In genomic region chr10:71343567-71344265, GRCm38 (mm10) we compare ENCODE assay signal across 9 mouse cellular contexts. TPM values are rescaled to one million over a fixed set of nuclear protein-coding genes. Genes with fewer than 3 reads are reported as not detected.
DNase-seq lines count a peak whose midpoint lies in the region; ATAC-seq and TF ChIP-seq lines count a peak whose summit lies in the region.
"Had no signal": no experiment of that assay in that cellular context is flagged by ENCODE, and none has a peak within 500 bp of the region (broad histone marks: within the 10 kb centered on the region; RNA-seq: fewer than 3 reads in every experiment).

No protein-coding gene starts in this region.

- TF ChIP-seq POLR2A in thymus, adult 2 months (IDR thresholded peaks at IDR 0.05; ENCODE audit: control insufficient read depth, extremely low read depth, insufficient read depth, low read length, poor library complexity), result no peak

- no peak for ATAC-seq in heart, embryonic 14.5 days (ENCODE audit: insufficient number of reproducible peaks, insufficient read depth, low FRiP score, low read depth)
- ATAC-seq in forebrain, postnatal 0 days, result no peak

- H3K79me2 ChIP-seq in macrophage (ENCODE audit: inconsistent target), result peaks cover 53% of the 10 kb centered on the region; the same call in 1 of the 2 replicates

- TF ChIP-seq CTCF in forebrain, postnatal 0 days (IDR thresholded peaks at IDR 0.05; ENCODE audit: low read depth), result no peak
- TF ChIP-seq CTCF in thymus, adult 2 months (IDR thresholded peaks at IDR 0.05; ENCODE audit: borderline replicate concordance, control insufficient read depth, extremely low read depth, insufficient read depth, low read length, poor library complexity), result no peak

- no peak for DNase-seq in heart, postnatal 36 days
- DNase-seq in ES-E14 (ENCODE audit: low read depth, low spot score), result no peak
- DNase-seq in forebrain, postnatal 0 days, result no peak
- no peak for DNase-seq in right cerebral cortex, postnatal 36 days (ENCODE audit: low spot score in 2 of 2)
- no peak for DNase-seq in thymus, adult 2 months
- no peak for DNase-seq in lung, postnatal 25 days (ENCODE audit: low spot score)

- H3K9ac ChIP-seq in heart, embryonic 14.5 days (ENCODE audit: low read length), result peak overlapping the region; percentile 91
- H3K9ac ChIP-seq in ES-E14 (ENCODE audit: insufficient read depth, low read depth, low read length, poor library complexity, severe bottlenecking), result peak overlapping the region; percentile 93
- peak overlapping the region; percentile 76; the same call in 1 of the 2 replicates for H3K9ac ChIP-seq in forebrain, postnatal 0 days

- intact Hi-C loops in heart, postnatal 36 days (cut with DNase I), result no loop called here

- H3K36me3 ChIP-seq in heart, embryonic 14.5 days (ENCODE audit: control insufficient read depth, insufficient read depth, low read length), result no peaks in the 10 kb centered on the region
- H3K36me3 ChIP-seq in ES-E14 (ENCODE audit: control insufficient read depth, insufficient read depth, low read length, poor library complexity, severe bottlenecking), result peaks cover 3% of the 10 kb centered on the region; the same call in 1 of the 2 replicates
- no peaks in the 10 kb centered on the region for H3K36me3 ChIP-seq in forebrain, postnatal 0 days (ENCODE audit: insufficient read depth)
- H3K36me3 ChIP-seq in macrophage (ENCODE audit: inconsistent target), result no peaks in the 10 kb centered on the region
- H3K36me3 ChIP-seq in thymus, adult 2 months (ENCODE audit: control insufficient read depth, insufficient read depth, low read length), result no peaks in the 10 kb centered on the region

- peaks cover 2 to 21% of the 10 kb centered on the region in 2 experiments; a peak in 3 of 4 replicates for H3K4me1 ChIP-seq in heart, embryonic 14.5 days (ENCODE audit: control insufficient read depth in 2 of 2, insufficient read depth in 2 of 2, low read length in 2 of 2)
- H3K4me1 ChIP-seq in ES-E14 (ENCODE audit: control insufficient read depth in 2 of 2, insufficient read depth in 2 of 2, low read length in 2 of 2, poor library complexity in 1 of 2), result peaks cover 0 to 17% of the 10 kb centered on the region in 2 experiments; a peak in 3 of 4 replicates
- peaks cover 10% of the 10 kb centered on the region for H3K4me1 ChIP-seq in forebrain, postnatal 0 days (ENCODE audit: insufficient read depth)
- peaks cover 27% of the 10 kb centered on the region for H3K4me1 ChIP-seq in thymus, adult 2 months (replicated peaks; ENCODE audit: control insufficient read depth, insufficient read depth, low read length)

- H3K9me3 ChIP-seq in heart, embryonic 14.5 days (ENCODE audit: control insufficient read depth, low read length), result no peaks in the 10 kb centered on the region
- H3K9me3 ChIP-seq in ES-E14 (ENCODE audit: control insufficient read depth, insufficient read depth, low read depth, low read length), result no peaks in the 10 kb centered on the region
- no peaks in the 10 kb centered on the region for H3K9me3 ChIP-seq in forebrain, postnatal 0 days (ENCODE audit: low read length)

- H3K4me3 ChIP-seq in heart, embryonic 14.5 days (ENCODE audit: control insufficient read depth in 1 of 2, insufficient read depth in 1 of 2, low read depth in 1 of 2, low read length in 2 of 2), result peak overlapping the region; percentile 59 to 87; a peak in 3 of 4 replicates
- peak overlapping the region; percentile 92 for H3K4me3 ChIP-seq in ES-E14 (ENCODE audit: insufficient read depth in 1 of 2, low read depth in 1 of 2, low read length in 2 of 2, poor library complexity in 1 of 2, severe bottlenecking in 1 of 2)
- H3K4me3 ChIP-seq in forebrain, postnatal 0 days (ENCODE audit: low read depth, low read length), result peak overlapping the region; percentile 63
- peak overlapping the region; percentile 48 for H3K4me3 ChIP-seq in macrophage (ENCODE audit: inconsistent target)
- H3K4me3 ChIP-seq in thymus, adult 2 months (ENCODE audit: control insufficient read depth, insufficient read depth, low read length), result no peak overlapping the region

- in situ Hi-C loops in ES-E14 (cut with MboI; ENCODE audit: low sequenced_read_pairs in 2 of 2, unreplicated experiment in 2 of 2), result no loop called here

- WGBS in heart, embryonic 14.5 days, result 31% methylated on average over 14 of the region's 14 CpGs
- WGBS in forebrain, postnatal 0 days, result 24% methylated on average over 14 of the region's 14 CpGs
- WGBS in macrophage (ENCODE audit: missing documents), result 20% methylated on average over 14 of the region's 14 CpGs
- 27% methylated on average over 14 of the region's 14 CpGs for WGBS in thymus, adult 2 months

- no peaks in the 10 kb centered on the region for H3K27me3 ChIP-seq in heart, embryonic 14.5 days (ENCODE audit: control insufficient read depth, insufficient read depth, low read length)
- H3K27me3 ChIP-seq in forebrain, postnatal 0 days (ENCODE audit: insufficient read depth, low read length), result no peaks in the 10 kb centered on the region
- H3K27me3 ChIP-seq in thymus, adult 2 months (ENCODE audit: control insufficient read depth, insufficient read depth, low read length), result no peaks in the 10 kb centered on the region
- H3K27me3 ChIP-seq: Patski had no signal

- no peak overlapping the region for H3K27ac ChIP-seq in heart, embryonic 14.5 days (replicated peaks in 1 of 2; ENCODE audit: control insufficient read depth in 1 of 2, insufficient read depth in 1 of 2, low read depth in 2 of 2, low read length in 2 of 2)
- H3K27ac ChIP-seq in ES-E14 (ENCODE audit: insufficient read depth, low read depth, low read length, poor library complexity, severe bottlenecking) (no peak overlapping the region), macrophage (no peak overlapping the region)
- H3K27ac ChIP-seq in forebrain, postnatal 0 days (ENCODE audit: low read depth, low read length), result no peak overlapping the region
- H3K27ac ChIP-seq in thymus, adult 2 months (ENCODE audit: control insufficient read depth, insufficient read depth, low read length), result no peak overlapping the region

- H3K4me2 ChIP-seq in heart, embryonic 14.5 days (ENCODE audit: low read length), result peak overlapping the region; percentile 77
- H3K4me2 ChIP-seq in forebrain, postnatal 0 days (ENCODE audit: low read depth), result peak overlapping the region; percentile 68

TF ChIP-seq in ES-E14, 5 proteins besides CTCF, POLR2A, EP300 and RAD21:
- TF ChIP-seq ZC3H11A (IDR thresholded peaks at IDR 0.05; ENCODE audit: borderline replicate concordance, low read depth, low read length), result no peak
- no peak for TF ChIP-seq CHD2 (IDR thresholded peaks at IDR 0.05; ENCODE audit: low read depth, low read length)
- TF ChIP-seq HCFC1 (IDR thresholded peaks at IDR 0.05; ENCODE audit: borderline replicate concordance, insufficient read depth, low read length), result no peak

RNA-seq across cellular contexts. Expression of gene Cisd1, which starts 1.0 kb away (rescaled TPM):
- polyA plus RNA-seq in heart, embryonic 14.5 days (2014; fragmentation: Nextera tagmentation; extraction: Ambion mirVana), result 217 and 220 TPM in 2 replicates
- 100 to 1,000 TPM; 313 to 328 TPM for total RNA-seq in heart, postnatal 36 days (2021)
- total RNA-seq in ES-E14 (2012; rRNA removed), result 158 and 281 TPM in 2 replicates
- 128 and 160 TPM in 2 replicates for total RNA-seq in forebrain, postnatal 0 days (2014; rRNA removed)
- 346 and 354 TPM in 2 replicates for polyA plus RNA-seq in forebrain, postnatal 0 days (2015; fragmentation: Nextera tagmentation; extraction: Ambion mirVana)
- total RNA-seq in macrophage (2018; cell fraction: chromatin; rRNA removed), result 1 to 10 TPM in 12 of 26 experiments, under 1 TPM in 3, not detected in 11; 0.45 to 3.8 (median 1.4) TPM
- total RNA-seq in macrophage (2018; cell fraction: cytosol; rRNA removed), result 10 to 100 TPM; 15.3 to 32.2 (median 23.1) TPM
- 10 to 100 TPM in 1 of 26 experiments, 1 to 10 TPM in 25; 1.0 to 12.5 (median 4.9) TPM for total RNA-seq in macrophage (2018; cell fraction: nucleus; rRNA removed)
- 12.0 to 43.0 TPM (median 19.5 TPM) in 3 replicates for polyA plus RNA-seq in macrophage (2018)
- 34.2 and 35.1 TPM in 2 replicates for polyA plus RNA-seq in thymus, adult 2 months (2012; rRNA removed)

RNA-seq across cellular contexts. Expression of gene Ipmk, which starts 3.8 kb away (rescaled TPM):
- 8.7 and 8.8 TPM in 2 replicates for polyA plus RNA-seq in heart, embryonic 14.5 days (2014; fragmentation: Nextera tagmentation; extraction: Ambion mirVana)
- total RNA-seq in heart, postnatal 36 days (2021), result 10 to 100 TPM; 14.3 to 15.5 TPM
- total RNA-seq in ES-E14 (2012; rRNA removed), result 41.9 and 44.8 TPM in 2 replicates
- total RNA-seq in forebrain, postnatal 0 days (2014; rRNA removed), result 19.3 and 26.1 TPM in 2 replicates
- 10.9 and 12.5 TPM in 2 replicates for polyA plus RNA-seq in forebrain, postnatal 0 days (2015; fragmentation: Nextera tagmentation; extraction: Ambion mirVana)
- 10 to 100 TPM in 22 of 26 experiments, 1 to 10 TPM in 4; 6.4 to 51.4 (median 20.2) TPM for total RNA-seq in macrophage (2018; cell fraction: chromatin; rRNA removed)
- 10 to 100 TPM; 16.4 to 31.7 (median 22.1) TPM for total RNA-seq in macrophage (2018; cell fraction: cytosol; rRNA removed)
- 10 to 100 TPM; 13.1 to 35.0 (median 23.1) TPM for total RNA-seq in macrophage (2018; cell fraction: nucleus; rRNA removed)
- 15.1 to 17.3 TPM (median 16.2 TPM) in 3 replicates for polyA plus RNA-seq in macrophage (2018)
- 9.8 and 14.4 TPM in 2 replicates for polyA plus RNA-seq in thymus, adult 2 months (2012; rRNA removed)

RNA-seq across cellular contexts. Expression of gene Ube2d1, which starts 58.7 kb away (rescaled TPM):
- polyA plus RNA-seq in heart, embryonic 14.5 days (2014; fragmentation: Nextera tagmentation; extraction: Ambion mirVana), result 74.3 and 74.4 TPM in 2 replicates
- total RNA-seq in heart, postnatal 36 days (2021), result 10 to 100 TPM; 48.0 to 50.6 TPM
- 5.7 and 8.3 TPM in 2 replicates for total RNA-seq in ES-E14 (2012; rRNA removed)
- total RNA-seq in forebrain, postnatal 0 days (2014; rRNA removed), result 80.7 and 82.6 TPM in 2 replicates
- polyA plus RNA-seq in forebrain, postnatal 0 days (2015; fragmentation: Nextera tagmentation; extraction: Ambion mirVana), result 227 and 232 TPM in 2 replicates
- total RNA-seq in macrophage (2018; cell fraction: chromatin; rRNA removed), result 10 to 100 TPM in 23 of 26 experiments, 1 to 10 TPM in 3; 2.6 to 87.9 (median 22.5) TPM
- total RNA-seq in macrophage (2018; cell fraction: cytosol; rRNA removed), result 10 to 100 TPM; 18.3 to 38.4 (median 24.8) TPM
- total RNA-seq in macrophage (2018; cell fraction: nucleus; rRNA removed), result 10 to 100 TPM; 11.4 to 88.7 (median 31.4) TPM
- 32.3 to 62.9 TPM (median 34.0 TPM) in 3 replicates for polyA plus RNA-seq in macrophage (2018)
- 87.8 and 90.4 TPM in 2 replicates for polyA plus RNA-seq in thymus, adult 2 months (2012; rRNA removed)
